Mouse (Mus musculus) brain, adult 2 months (tissue): ENCODE data around the gene Copa.

Experiments
- DNase-seq: peaks from one replicate; pipeline ENCODE4 v3.0.0; 2011; ENCODE audit warnings: low read depth, low spot score

The Copa gene

DNA sequence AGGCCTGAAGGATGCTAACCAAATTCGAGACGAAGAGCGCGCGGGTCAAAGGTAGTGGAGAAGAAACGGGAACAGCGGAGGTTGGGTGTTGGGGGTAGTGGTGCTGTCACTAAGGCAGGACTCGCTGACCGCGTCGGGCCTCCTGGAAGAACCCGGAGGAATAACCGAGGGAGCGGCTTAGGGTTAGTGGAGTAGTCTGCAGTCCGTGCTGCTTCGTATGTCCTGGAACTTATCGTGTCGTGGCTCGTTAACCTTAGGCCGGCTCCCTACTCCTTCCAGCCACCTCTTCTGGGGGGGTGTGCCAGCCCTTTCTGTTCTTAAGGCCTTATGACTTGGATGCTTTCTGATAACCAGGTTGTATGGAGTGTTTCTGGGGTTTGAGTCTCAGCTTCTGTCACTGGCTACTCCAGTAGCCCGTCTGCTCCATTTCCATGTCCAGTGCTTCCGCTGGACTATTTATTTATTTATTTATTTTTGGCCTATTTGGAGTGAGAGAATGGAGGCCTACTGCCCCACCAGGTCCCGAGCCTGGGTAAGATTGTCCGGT is 643 bp downstream of the Copa start:
- DNase-seq = no peak

GRCm38 (mm10) chr1:172093522-172093921 is 11.2 kb downstream of the Copa start:
- no peak for DNase-seq

GRCm38 (mm10) chr1:172094295-172094694 is 12.0 kb downstream of the Copa start:
- no peak for DNase-seq

- DNase-seq = no peak
Measured at GRCm38 (mm10) chr1:172095202-172095601, 12.9 kb downstream of the Copa start.

- peak; percentile 25 for DNase-seq
Measured at GRCm38 (mm10) chr1:172099325-172100033, 17.1 kb downstream of the Copa start.

DNA sequence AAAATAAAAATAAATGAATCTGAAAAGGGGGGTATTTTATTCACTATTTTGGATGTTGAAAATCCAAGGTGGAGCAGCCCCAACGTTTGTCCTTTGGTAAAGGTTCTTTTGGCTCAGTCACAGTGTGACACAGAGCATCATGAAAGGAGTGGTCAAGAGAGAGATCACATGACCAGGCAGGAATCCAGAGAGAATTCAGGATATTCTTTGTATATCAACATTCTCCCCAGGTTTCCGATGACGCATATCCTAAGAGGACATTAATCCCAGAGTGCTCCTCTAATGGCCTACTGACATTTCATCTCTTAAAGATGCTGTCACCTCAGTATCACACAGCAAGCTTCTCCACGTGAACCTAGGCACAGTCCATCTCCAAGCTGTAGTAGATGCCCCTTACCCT is 21.3 kb downstream of the Copa start:
- DNase-seq = no peak

GRCm38 (mm10) chr1:172105101-172105500 is 22.8 kb downstream of the Copa start:
- no peak for DNase-seq

GRCm38 (mm10) chr1:172107777-172108477 is 25.6 kb downstream of the Copa start:
- DNase-seq = peak; percentile 29

DNA sequence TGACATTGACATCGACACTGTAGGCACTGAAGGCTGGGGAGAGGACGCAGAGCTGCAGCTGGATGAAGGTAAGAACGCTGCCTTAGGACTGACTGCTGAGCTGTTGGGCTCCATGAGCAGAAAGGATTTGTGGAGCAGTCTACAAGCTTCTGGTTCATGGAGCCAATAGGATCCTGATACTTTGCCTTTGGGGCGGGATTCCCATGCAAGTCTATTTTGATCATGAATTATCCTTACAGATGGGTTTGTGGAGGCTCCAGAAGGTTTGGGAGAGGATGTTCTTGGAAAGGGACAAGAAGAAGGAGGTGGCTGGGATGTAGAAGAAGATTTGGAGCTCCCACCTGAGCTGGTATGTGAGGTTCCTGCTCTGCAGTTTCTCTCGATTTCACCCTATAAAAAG is 34.6 kb downstream of the Copa start:
- DNase-seq = peak; percentile 68

DNA sequence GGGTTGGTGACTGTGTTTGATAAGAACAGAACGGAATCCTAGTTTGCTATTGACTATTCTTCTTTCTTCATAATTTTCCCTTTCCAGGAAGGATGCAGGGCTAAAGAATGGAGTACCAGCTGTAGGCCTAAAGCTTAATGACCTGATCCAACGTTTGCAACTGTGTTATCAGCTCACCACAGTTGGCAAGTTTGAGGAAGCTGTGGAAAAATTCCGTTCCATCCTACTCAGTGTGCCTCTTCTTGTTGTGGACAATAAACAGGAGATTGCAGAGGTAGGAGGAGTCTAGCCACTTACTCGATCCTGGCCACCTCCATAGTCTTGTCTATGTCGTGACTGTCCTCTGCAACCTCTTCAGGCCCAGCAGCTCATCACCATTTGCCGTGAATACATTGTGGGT is 36.8 kb downstream of the Copa start:
- DNase-seq = no peak

DNA sequence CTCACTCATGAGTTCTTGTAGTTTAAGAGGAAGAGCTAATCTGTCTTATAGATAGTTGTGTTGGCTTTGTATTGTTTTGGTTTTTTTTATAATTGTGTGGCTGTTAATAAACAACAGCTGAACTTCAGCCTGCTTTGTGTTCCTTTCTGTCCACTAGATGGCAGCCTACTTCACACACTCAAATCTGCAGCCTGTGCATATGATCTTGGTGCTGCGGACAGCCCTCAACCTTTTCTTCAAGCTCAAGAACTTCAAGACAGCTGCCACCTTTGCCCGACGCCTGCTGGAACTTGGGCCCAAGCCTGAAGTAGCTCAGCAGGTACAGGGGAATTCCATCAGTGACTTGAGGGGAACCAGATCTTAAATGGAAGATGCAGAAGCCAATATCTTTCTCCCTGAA is 37.4 kb downstream of the Copa start:
- peak; percentile 90 for DNase-seq

- DNase-seq = no peak
Measured at GRCm38 (mm10) chr1:172122671-172123070, 40.3 kb downstream of the Copa start.

DNA sequence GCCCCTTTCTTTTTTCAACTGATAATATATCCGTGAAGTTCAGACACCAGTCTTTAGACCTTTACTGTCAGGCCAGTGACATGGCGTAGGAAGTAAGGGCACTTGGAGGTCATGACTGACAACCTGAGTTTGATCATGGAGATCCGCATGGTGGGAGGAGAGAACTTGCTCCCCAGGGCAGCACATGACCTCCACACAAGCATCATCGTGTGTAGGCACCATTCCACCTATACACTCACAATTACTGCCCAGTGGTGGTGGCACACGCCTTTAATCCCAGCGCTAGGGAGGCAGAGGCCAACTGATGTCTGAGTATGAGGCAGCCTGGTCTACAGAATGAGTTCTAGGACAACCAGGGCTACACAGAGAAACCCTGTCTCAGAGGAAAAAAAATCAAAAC is 42.2 kb downstream of the Copa start:
- no peak for DNase-seq

- DNase-seq = peak; percentile 97
Measured at GRCm38 (mm10) chr1:172126376-172127347, 44.3 kb downstream of the Copa start, which contains the start of gene Pex19. Gene Pex19, plus strand, starts transcription at chr1:172126755.

GRCm38 (mm10) chr1:172127487-172127886 is 45.2 kb downstream of the Copa start:
- DNase-seq = no peak

GRCm38 (mm10) chr1:172128563-172128962 is 46.2 kb downstream of the Copa start:
- no peak for DNase-seq

DNA sequence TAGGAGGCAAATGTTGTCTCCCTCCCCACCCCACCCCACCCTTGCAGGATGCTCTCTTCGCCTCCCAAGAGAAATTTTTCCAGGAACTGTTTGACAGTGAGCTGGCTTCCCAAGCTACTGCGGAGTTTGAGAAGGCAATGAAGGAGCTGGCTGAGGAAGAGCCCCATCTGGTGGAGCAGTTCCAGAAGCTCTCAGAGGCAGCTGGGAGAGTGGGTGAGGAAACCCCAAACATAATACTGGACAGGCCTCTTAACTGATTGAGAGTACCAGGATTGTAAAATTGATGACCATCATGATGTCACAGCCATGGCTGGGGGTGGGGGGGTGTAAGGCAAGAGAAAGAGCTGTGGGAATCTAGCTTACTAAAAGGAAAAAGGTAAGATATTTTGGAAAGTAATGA is 46.8 kb downstream of the Copa start:
- DNase-seq = peak; percentile 69

- DNase-seq = no peak
Measured at GRCm38 (mm10) chr1:172129780-172130179, 47.5 kb downstream of the Copa start.

GRCm38 (mm10) chr1:172132319-172132718 is 50.0 kb downstream of the Copa start:
- no peak for DNase-seq

DNA sequence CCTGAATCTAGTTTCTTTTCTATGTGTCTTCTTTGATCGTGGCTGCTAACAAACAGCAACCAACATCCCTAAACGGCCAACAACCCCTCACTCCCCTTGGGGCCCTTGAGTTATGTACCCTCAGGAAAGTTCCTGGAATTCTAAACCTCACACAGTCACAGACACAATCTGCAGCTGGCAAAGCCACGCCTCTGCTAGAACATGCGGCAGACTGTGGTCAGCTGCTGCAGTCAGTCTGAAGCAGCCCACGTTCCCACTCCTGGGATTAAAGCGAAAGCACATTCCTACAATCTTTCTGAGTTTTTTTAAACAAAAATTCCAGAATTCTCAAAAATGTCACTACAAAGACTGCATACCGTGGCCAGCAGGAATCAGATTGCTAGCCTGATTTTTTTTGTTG is 51.2 kb downstream of the Copa start:
- DNase-seq = peak; percentile 51

GRCm38 (mm10) chr1:172134072-172134471 is 51.7 kb downstream of the Copa start:
- DNase-seq = no peak

DNA sequence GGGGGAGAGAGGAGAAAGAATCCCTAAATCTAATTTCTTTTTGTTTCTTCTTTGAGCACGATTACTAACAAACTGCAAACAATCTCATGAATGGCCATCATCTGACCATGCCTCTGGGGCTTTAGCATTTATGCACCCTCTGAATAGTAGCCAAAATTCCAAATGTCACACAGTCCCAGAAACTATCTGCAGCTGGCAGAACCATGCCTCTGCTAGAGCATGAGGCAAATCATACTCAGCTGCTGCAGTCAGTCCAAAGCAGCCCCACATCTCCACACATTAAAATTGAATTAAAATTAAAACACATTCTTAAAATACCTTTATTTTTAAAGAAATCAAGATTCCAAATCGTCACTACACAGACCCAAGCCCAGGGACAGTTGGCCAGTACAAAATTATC is 57.8 kb downstream of the Copa start:
- DNase-seq = no peak
